Mouse (Mus musculus) liver, embryonic 12.5 days (tissue): Measurements from ENCODE around the gene Sprtn. TPM values are rescaled to one million over a fixed set of nuclear protein-coding genes. Genes with fewer than 3 reads are reported as not detected.

Experiments
- ATAC-seq: fragments of 200-750 bp; cut with Nextera tagmentation; 2 replicates; pipeline ENCODE4 v1.8.0; 2017; ENCODE audit warnings: moderate number of reproducible peaks, mild to moderate bottlenecking, moderate library complexity
- H3K27ac ChIP-seq: fragments of 300-500 bp; sonication (generic); 2 replicates; pipeline ENCODE4 v1.5.1; 2016; ENCODE audit warnings: mild to moderate bottlenecking
- H3K27me3 ChIP-seq: fragments of 300-500 bp; sonication (generic); replicated peaks from 2 replicates; pipeline ENCODE4 v1.6.1; 2016; ENCODE audit warnings: mild to moderate bottlenecking, moderate library complexity
- H3K36me3 ChIP-seq: fragments of 300-500 bp; sonication (generic); 2 replicates; pipeline ENCODE4 v1.6.1; 2016; ENCODE audit warnings: mild to moderate bottlenecking, moderate library complexity
- H3K4me1 ChIP-seq: fragments of 300-500 bp; sonication (generic); 2 replicates; pipeline ENCODE4 v1.6.1; 2016
- H3K4me2 ChIP-seq: fragments of 300-500 bp; sonication (generic); 2 replicates; pipeline ENCODE4 v1.6.1; 2016; ENCODE audit warnings: mild to moderate bottlenecking, moderate library complexity
- H3K4me3 ChIP-seq: fragments of 300-500 bp; sonication (generic); 2 replicates; pipeline ENCODE4 v1.5.1; 2016; ENCODE audit warnings: mild to moderate bottlenecking, moderate library complexity
- H3K9ac ChIP-seq: fragments of 300-500 bp; sonication (generic); 2 replicates; pipeline ENCODE4 v1.6.1; 2016; ENCODE audit warnings: mild to moderate bottlenecking, moderate library complexity
- H3K9me3 ChIP-seq: fragments of 300-500 bp; sonication (generic); replicated peaks from 2 replicates; pipeline ENCODE4 v1.6.1; 2016; ENCODE audit warnings: mild to moderate bottlenecking, moderate library complexity
- WGBS: fragments of 180-500 bp; shearing (Covaris S2); methylation state at CpG from one replicate; pipeline ENCODE4 v1.1.7; 2016; ENCODE audit not compliant: insufficient replicate concordance; 5-methylcytosine and 5-hydroxymethylcytosine counted together
- polyA plus RNA-seq: library from polyadenylated mRNA; unstranded; fragments of >200 nt; fragmentation: Nextera tagmentation; extraction: Ambion mirVana; gene quantifications from 2 replicates; pipeline ENCODE4 v1.2.1, GENCODE M21; 2016

Gene Sprtn
- polyA plus RNA-seq = 11.1 and 12.4 TPM in 2 replicates

- peak within 1 kb of the TSS; percentile 98 for H3K4me3 ChIP-seq
- no peaks in the 10 kb centered on the region for H3K27me3 ChIP-seq
- peaks cover 44% of the 10 kb centered on the region for H3K4me1 ChIP-seq
- under 1% methylated on average over 114 of the region's 114 CpGs for WGBS
- peaks cover 75% of the 10 kb centered on the region for H3K36me3 ChIP-seq
- H3K4me2 ChIP-seq = peak within 1 kb of the TSS; percentile 99
- H3K9ac ChIP-seq = peak within 1 kb of the TSS; percentile 93
- peak within 1 kb of the TSS; percentile 93 for H3K27ac ChIP-seq
- no peaks in the 10 kb centered on the region for H3K9me3 ChIP-seq
- peak; percentile 93 for ATAC-seq
Observed at GRCm38 (mm10) chr8:124897386-124898250, at the start of gene Sprtn, which contains the start of gene Exoc8. Sprtn (plus strand) TSS chr8:124897886. Exoc8 (minus strand) TSS chr8:124897705.

GRCm38 (mm10) chr8:124853511-124853910 lies 44.2 kb upstream of the Sprtn start:
- no peak overlapping the region for H3K4me2 ChIP-seq
- H3K27me3 ChIP-seq = no peaks in the 10 kb centered on the region
- 86% methylated on average over 1 of the region's 1 CpGs for WGBS
- H3K27ac ChIP-seq = no peak overlapping the region
- ATAC-seq = no peak
- no peaks in the 10 kb centered on the region; the same call in 1 of the 2 replicates for H3K9me3 ChIP-seq
- H3K36me3 ChIP-seq = peaks cover 63% of the 10 kb centered on the region
- 0 out of 2 replicates have a peak, but pooled peaks cover 16% of the 10 kb centered on the region for H3K4me1 ChIP-seq
- H3K9ac ChIP-seq = no peak overlapping the region
- no peak overlapping the region for H3K4me3 ChIP-seq

- Histone ChIP-seq H3K27me3 (no peaks in the 10 kb centered on the region), H3K9me3 (no peaks in the 10 kb centered on the region; the same call in 1 of the 2 replicates), H3K4me1 (peaks cover 61% of the 10 kb centered on the region), H3K36me3 (peaks cover 68% of the 10 kb centered on the region), H3K27ac (no peak overlapping the region), H3K9ac (no peak overlapping the region), H3K4me3 (no peak overlapping the region), H3K4me2 (no peak overlapping the region)
- ATAC-seq = no peak
Observed at GRCm38 (mm10) chr8:124859466-124859865, 38.2 kb upstream of the Sprtn start.

- peaks cover 62% of the 10 kb centered on the region for H3K36me3 ChIP-seq
- no peaks in the 10 kb centered on the region; the same call in 1 of the 2 replicates for H3K9me3 ChIP-seq
- H3K4me1 ChIP-seq = peaks cover 68% of the 10 kb centered on the region
- no peak overlapping the region for H3K9ac ChIP-seq
- WGBS = 65% methylated on average over 3 of the region's 3 CpGs
- no peak overlapping the region for H3K4me2 ChIP-seq
- ATAC-seq = no peak
- no peaks in the 10 kb centered on the region for H3K27me3 ChIP-seq
- no peak overlapping the region for H3K4me3 ChIP-seq
- H3K27ac ChIP-seq = no peak overlapping the region
Observed at GRCm38 (mm10) chr8:124860188-124860587, 37.5 kb upstream of the Sprtn start.

GRCm38 (mm10) chr8:124862321-124863162 lies 35.1 kb upstream of the Sprtn start, which contains the start of the genes Gnpat and 2810004N23Rik:
Gnpat (plus strand) TSS chr8:124863033.
2810004N23Rik (minus strand) TSS chr8:124863120.
- peak within 1 kb of the TSS; percentile 92 for H3K9ac ChIP-seq
- peak; percentile 93 for ATAC-seq
- H3K9me3 ChIP-seq = no peaks in the 10 kb centered on the region
- H3K4me1 ChIP-seq = peaks cover 84% of the 10 kb centered on the region
- H3K27ac ChIP-seq = peak within 1 kb of the TSS; percentile 89
- peak within 1 kb of the TSS; percentile 86 for H3K4me2 ChIP-seq
- H3K4me3 ChIP-seq = peak within 1 kb of the TSS; percentile 95
- WGBS = 1% methylated on average over 55 of the region's 55 CpGs
- no peaks in the 10 kb centered on the region for H3K27me3 ChIP-seq
- peaks cover 53% of the 10 kb centered on the region for H3K36me3 ChIP-seq

GRCm38 (mm10) chr8:124863163-124863677 lies 34.5 kb upstream of the Sprtn start:
- H3K9me3 ChIP-seq = no peaks in the 10 kb centered on the region
- peaks cover 49% of the 10 kb centered on the region for H3K36me3 ChIP-seq
- under 1% methylated on average over 33 of the region's 33 CpGs for WGBS
- H3K27ac ChIP-seq = peak overlapping the region; percentile 89
- no peak; the same call in 1 of the 2 replicates for ATAC-seq
- peaks cover 85% of the 10 kb centered on the region for H3K4me1 ChIP-seq
- H3K4me3 ChIP-seq = peak overlapping the region; percentile 95
- H3K27me3 ChIP-seq = no peaks in the 10 kb centered on the region
- H3K4me2 ChIP-seq = peak overlapping the region; percentile 86
- peak overlapping the region; percentile 92 for H3K9ac ChIP-seq

GRCm38 (mm10) chr8:124863729-124864128 lies 34.0 kb upstream of the Sprtn start:
- peak overlapping the region; percentile 92 for H3K9ac ChIP-seq
- H3K27ac ChIP-seq = peak overlapping the region; percentile 89
- H3K4me2 ChIP-seq = peak overlapping the region; percentile 86
- H3K9me3 ChIP-seq = no peaks in the 10 kb centered on the region
- no peaks in the 10 kb centered on the region for H3K27me3 ChIP-seq
- peaks cover 80% of the 10 kb centered on the region for H3K4me1 ChIP-seq
- no peak for ATAC-seq
- peak overlapping the region; percentile 95 for H3K4me3 ChIP-seq
- peaks cover 46% of the 10 kb centered on the region for H3K36me3 ChIP-seq
- WGBS = 3% methylated on average over 8 of the region's 8 CpGs

GRCm38 (mm10) chr8:124866669-124867068 lies 31.0 kb upstream of the Sprtn start:
- no peak overlapping the region; the same call in 1 of the 2 replicates for H3K27ac ChIP-seq
- H3K9me3 ChIP-seq = no peaks in the 10 kb centered on the region
- ATAC-seq = no peak
- WGBS = 12% methylated on average over 3 of the region's 3 CpGs
- no peak overlapping the region for H3K9ac ChIP-seq
- peaks cover 41% of the 10 kb centered on the region for H3K36me3 ChIP-seq
- peaks cover 71% of the 10 kb centered on the region for H3K4me1 ChIP-seq
- no peak overlapping the region for H3K4me3 ChIP-seq
- 0 out of 2 replicates have a peak overlapping the region, but pooled peaks have one; percentile 4 for H3K4me2 ChIP-seq
- no peaks in the 10 kb centered on the region for H3K27me3 ChIP-seq

GRCm38 (mm10) chr8:124867126-124867525 lies 30.6 kb upstream of the Sprtn start:
- H3K4me1 ChIP-seq = peaks cover 69% of the 10 kb centered on the region
- no peaks in the 10 kb centered on the region for H3K9me3 ChIP-seq
- no peak overlapping the region for H3K9ac ChIP-seq
- peaks cover 45% of the 10 kb centered on the region for H3K36me3 ChIP-seq
- H3K4me2 ChIP-seq = 0 out of 2 replicates have a peak overlapping the region, but pooled peaks have one; percentile 4
- no peaks in the 10 kb centered on the region for H3K27me3 ChIP-seq
- ATAC-seq = no peak
- no peak overlapping the region for H3K4me3 ChIP-seq
- H3K27ac ChIP-seq = no peak overlapping the region; the same call in 1 of the 2 replicates
- 48% methylated on average over 2 of the region's 2 CpGs for WGBS

- Histone ChIP-seq H3K27ac (no peak overlapping the region), H3K36me3 (peaks cover 71% of the 10 kb centered on the region), H3K4me1 (peaks cover 60% of the 10 kb centered on the region), H3K4me2 (no peak overlapping the region), H3K27me3 (no peaks in the 10 kb centered on the region), H3K9ac (no peak overlapping the region), H3K9me3 (no peaks in the 10 kb centered on the region), H3K4me3 (no peak overlapping the region)
- ATAC-seq = no peak
- WGBS = 83% methylated on average over 6 of the region's 6 CpGs
Observed at GRCm38 (mm10) chr8:124869708-124870107, 28.0 kb upstream of the Sprtn start.

- Histone ChIP-seq H3K27ac (no peak overlapping the region), H3K9ac (no peak overlapping the region), H3K4me3 (no peak overlapping the region), H3K9me3 (no peaks in the 10 kb centered on the region), H3K36me3 (peaks cover 79% of the 10 kb centered on the region), H3K4me2 (no peak overlapping the region), H3K27me3 (no peaks in the 10 kb centered on the region), H3K4me1 (peaks cover 42% of the 10 kb centered on the region)
- no peak for ATAC-seq
- 82% methylated on average over 7 of the region's 7 CpGs for WGBS
Observed at GRCm38 (mm10) chr8:124871474-124871873, 26.2 kb upstream of the Sprtn start.
